Mouse (Mus musculus): ENCODE measurements around the gene Fryl. TPM values are rescaled to one million over a fixed set of nuclear protein-coding genes. Genes with fewer than 3 reads are reported as not detected.

Gene Fryl
- polyA plus RNA-seq, 1 experiment from 2014 or later: 36.8 TPM

GRCm38 (mm10) chr5:73249341-73249740 lies 7.1 kb downstream of the Fryl start:
- no peak overlapping the region for H3K27ac ChIP-seq (ENCODE audit: low read depth)
- no peaks in the 10 kb centered on the region for H3K9me3 ChIP-seq (ENCODE audit: control insufficient read depth, low read length)
- no peak overlapping the region for H3K4me2 ChIP-seq (ENCODE audit: low read length)
- H3K4me1 ChIP-seq (replicated peaks; ENCODE audit: control insufficient read depth, insufficient read depth, low read length): peaks cover 6% of the 10 kb centered on the region; the same call in 1 of the 2 replicates
- ATAC-seq (replicated peaks; ENCODE audit: low FRiP score, low TSS enrichment, low read depth) (no peak), DNase-seq (ENCODE audit: low spot score) (no peak)
- H3K9ac ChIP-seq (ENCODE audit: low read length): no peak overlapping the region
- H3K4me3 ChIP-seq (ENCODE audit: low read depth, low read length): no peak overlapping the region
- no peaks in the 10 kb centered on the region for H3K36me3 ChIP-seq (ENCODE audit: control insufficient read depth, insufficient read depth, low read length)
- WGBS: 96% methylated on average over 4 of the region's 4 CpGs
- no peaks in the 10 kb centered on the region for H3K27me3 ChIP-seq (replicated peaks; ENCODE audit: control insufficient read depth, insufficient read depth, low read length)

DNA sequence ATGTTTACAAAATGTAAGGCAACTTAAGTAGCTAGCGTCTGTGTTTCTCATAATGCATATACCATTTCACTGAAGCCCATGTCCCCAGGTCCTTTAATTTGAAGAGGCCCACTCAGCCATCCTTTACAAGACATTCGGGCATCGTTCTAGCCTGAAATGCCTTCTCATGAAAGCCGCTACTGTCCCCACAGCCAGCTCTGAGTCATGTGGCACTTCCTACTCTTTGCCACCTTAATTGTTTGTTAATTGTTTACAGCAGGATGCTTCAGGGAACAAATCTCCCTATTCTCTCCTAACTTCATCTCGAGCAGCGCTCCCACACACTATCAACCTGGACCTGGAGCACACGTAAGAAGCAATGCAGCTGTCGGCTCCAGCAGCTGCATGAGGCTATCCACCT lies 8.2 kb downstream of the Fryl start:
- no peak overlapping the region for H3K4me3 ChIP-seq (ENCODE audit: low read depth, low read length)
- H3K9me3 ChIP-seq (ENCODE audit: control insufficient read depth, low read length): no peaks in the 10 kb centered on the region
- WGBS: 68% methylated on average over 8 of the region's 8 CpGs
- no peaks in the 10 kb centered on the region for H3K4me1 ChIP-seq (replicated peaks; ENCODE audit: control insufficient read depth, insufficient read depth, low read length)
- no peaks in the 10 kb centered on the region for H3K36me3 ChIP-seq (ENCODE audit: control insufficient read depth, insufficient read depth, low read length)
- DNase-seq (ENCODE audit: low spot score): no peak
- H3K4me2 ChIP-seq (ENCODE audit: low read length): no peak overlapping the region
- H3K27me3 ChIP-seq (replicated peaks; ENCODE audit: control insufficient read depth, insufficient read depth, low read length): no peaks in the 10 kb centered on the region
- ATAC-seq (replicated peaks; ENCODE audit: low FRiP score, low TSS enrichment, low read depth): no peak
- H3K9ac ChIP-seq (ENCODE audit: low read length): no peak overlapping the region
- no peak overlapping the region for H3K27ac ChIP-seq (ENCODE audit: low read depth)

- Histone ChIP-seq H3K4me2 (ENCODE audit: low read length) (no peak overlapping the region), H3K9me3 (ENCODE audit: control insufficient read depth, low read length) (no peaks in the 10 kb centered on the region), H3K4me1 (replicated peaks; ENCODE audit: control insufficient read depth, insufficient read depth, low read length) (no peaks in the 10 kb centered on the region), H3K9ac (ENCODE audit: low read length) (no peak overlapping the region), H3K4me3 (ENCODE audit: low read depth, low read length) (no peak overlapping the region), H3K27ac (ENCODE audit: low read depth) (no peak overlapping the region), H3K27me3 (replicated peaks; ENCODE audit: control insufficient read depth, insufficient read depth, low read length) (no peaks in the 10 kb centered on the region), H3K36me3 (ENCODE audit: control insufficient read depth, insufficient read depth, low read length) (no peaks in the 10 kb centered on the region)
- 73% methylated on average over 6 of the region's 6 CpGs for WGBS
- ATAC-seq (replicated peaks; ENCODE audit: low FRiP score, low TSS enrichment, low read depth) (no peak), DNase-seq (ENCODE audit: low spot score) (no peak)
Measured at GRCm38 (mm10) chr5:73246414-73246813, 10.0 kb downstream of the Fryl start.

DNA sequence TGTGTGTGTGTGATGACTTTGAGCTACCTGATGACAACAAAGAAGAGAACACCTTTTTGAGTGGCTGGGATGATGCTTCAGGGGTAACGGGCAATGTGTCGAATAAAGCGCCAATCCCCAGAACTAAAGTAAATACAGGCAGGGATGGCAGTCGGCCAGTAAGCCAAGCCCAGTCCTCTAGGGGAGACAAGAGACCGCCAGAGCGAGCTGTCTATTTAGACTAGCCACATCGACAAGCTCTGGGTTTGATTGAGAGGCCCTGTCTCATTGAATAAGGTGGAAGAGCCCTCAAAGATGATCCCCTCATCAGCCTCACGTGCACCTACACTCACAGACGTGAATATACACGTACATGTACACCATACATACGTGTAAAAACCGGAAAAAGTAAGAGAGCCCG lies 12.0 kb downstream of the Fryl start:
- no peak overlapping the region; the same call in 1 of the 2 replicates for H3K4me2 ChIP-seq (ENCODE audit: low read length)

DNA sequence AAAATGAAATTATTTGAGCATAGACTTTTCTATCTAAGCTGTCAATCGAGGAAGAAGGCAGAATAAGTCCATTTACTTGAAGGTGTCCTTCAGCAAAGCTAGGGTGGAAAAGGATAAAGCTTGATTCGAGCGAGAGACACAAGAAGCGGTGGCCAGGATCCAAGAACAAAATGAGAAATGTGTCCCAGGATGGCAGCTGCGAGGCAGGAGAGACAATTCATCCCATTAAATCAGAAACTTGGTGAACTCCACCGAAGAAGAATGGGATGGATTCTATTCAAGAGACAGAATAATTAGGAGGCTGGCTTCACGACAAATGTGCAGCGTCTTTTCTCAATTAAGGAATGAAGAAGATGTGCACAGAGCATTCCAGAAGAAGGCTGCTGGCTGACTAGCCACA lies 14.5 kb downstream of the Fryl start:
- Histone ChIP-seq H3K27ac (ENCODE audit: low read depth) (no peak overlapping the region), H3K9me3 (ENCODE audit: control insufficient read depth, low read length) (no peaks in the 10 kb centered on the region), H3K9ac (ENCODE audit: low read length) (no peak overlapping the region), H3K4me3 (ENCODE audit: low read depth, low read length) (no peak overlapping the region), H3K4me1 (replicated peaks; ENCODE audit: control insufficient read depth, insufficient read depth, low read length) (peaks cover 2% of the 10 kb centered on the region), H3K4me2 (ENCODE audit: low read length) (no peak overlapping the region), H3K27me3 (replicated peaks; ENCODE audit: control insufficient read depth, insufficient read depth, low read length) (no peaks in the 10 kb centered on the region), H3K36me3 (ENCODE audit: control insufficient read depth, insufficient read depth, low read length) (no peaks in the 10 kb centered on the region)
- no peak for ATAC-seq (replicated peaks; ENCODE audit: low FRiP score, low TSS enrichment, low read depth)
- 77% methylated on average over 8 of the region's 8 CpGs for WGBS
- DNase-seq (ENCODE audit: low spot score): no peak

More for the DNA sequence above, 12.0 kb downstream of the Fryl start:
- no peaks in the 10 kb centered on the region for H3K27me3 ChIP-seq (replicated peaks; ENCODE audit: control insufficient read depth, insufficient read depth, low read length)
- H3K4me1 ChIP-seq (replicated peaks; ENCODE audit: control insufficient read depth, insufficient read depth, low read length): no peaks in the 10 kb centered on the region
- H3K4me3 ChIP-seq (ENCODE audit: low read depth, low read length): no peak overlapping the region
- ATAC-seq (replicated peaks; ENCODE audit: low FRiP score, low TSS enrichment, low read depth) (no peak), DNase-seq (ENCODE audit: low spot score) (no peak)
- 54% methylated on average over 13 of the region's 13 CpGs for WGBS
- H3K27ac ChIP-seq (ENCODE audit: low read depth): no peak overlapping the region
- no peaks in the 10 kb centered on the region for H3K36me3 ChIP-seq (ENCODE audit: control insufficient read depth, insufficient read depth, low read length)
- H3K9ac ChIP-seq (ENCODE audit: low read length): no peak overlapping the region
- no peaks in the 10 kb centered on the region for H3K9me3 ChIP-seq (ENCODE audit: control insufficient read depth, low read length)

- no peak overlapping the region for H3K9ac ChIP-seq (ENCODE audit: low read length)
- DNase-seq (ENCODE audit: low spot score): no peak
- no peak overlapping the region for H3K27ac ChIP-seq (ENCODE audit: low read depth)
- ATAC-seq (replicated peaks; ENCODE audit: low FRiP score, low TSS enrichment, low read depth): no peak
- no peak overlapping the region for H3K4me2 ChIP-seq (ENCODE audit: low read length)
- no peaks in the 10 kb centered on the region for H3K9me3 ChIP-seq (ENCODE audit: control insufficient read depth, low read length)
- no peaks in the 10 kb centered on the region for H3K27me3 ChIP-seq (replicated peaks; ENCODE audit: control insufficient read depth, insufficient read depth, low read length)
- 68% methylated on average over 10 of the region's 10 CpGs for WGBS
- no peak overlapping the region for H3K4me3 ChIP-seq (ENCODE audit: low read depth, low read length)
- H3K36me3 ChIP-seq (ENCODE audit: control insufficient read depth, insufficient read depth, low read length): no peaks in the 10 kb centered on the region
- H3K4me1 ChIP-seq (replicated peaks; ENCODE audit: control insufficient read depth, insufficient read depth, low read length): peaks cover 6% of the 10 kb centered on the region
Measured at GRCm38 (mm10) chr5:73241332-73241731, 15.1 kb downstream of the Fryl start.

GRCm38 (mm10) chr5:73240391-73240790 lies 16.0 kb downstream of the Fryl start:
- Histone ChIP-seq H3K9me3 (ENCODE audit: control insufficient read depth, low read length) (no peaks in the 10 kb centered on the region), H3K27me3 (replicated peaks; ENCODE audit: control insufficient read depth, insufficient read depth, low read length) (no peaks in the 10 kb centered on the region), H3K27ac (ENCODE audit: low read depth) (no peak overlapping the region), H3K9ac (ENCODE audit: low read length) (no peak overlapping the region), H3K4me3 (ENCODE audit: low read depth, low read length) (no peak overlapping the region), H3K36me3 (ENCODE audit: control insufficient read depth, insufficient read depth, low read length) (no peaks in the 10 kb centered on the region), H3K4me2 (ENCODE audit: low read length) (no peak overlapping the region), H3K4me1 (replicated peaks; ENCODE audit: control insufficient read depth, insufficient read depth, low read length) (peaks cover 6% of the 10 kb centered on the region)
- WGBS: 96% methylated on average over 6 of the region's 6 CpGs
- ATAC-seq (replicated peaks; ENCODE audit: low FRiP score, low TSS enrichment, low read depth) (no peak), DNase-seq (ENCODE audit: low spot score) (no peak)

DNA sequence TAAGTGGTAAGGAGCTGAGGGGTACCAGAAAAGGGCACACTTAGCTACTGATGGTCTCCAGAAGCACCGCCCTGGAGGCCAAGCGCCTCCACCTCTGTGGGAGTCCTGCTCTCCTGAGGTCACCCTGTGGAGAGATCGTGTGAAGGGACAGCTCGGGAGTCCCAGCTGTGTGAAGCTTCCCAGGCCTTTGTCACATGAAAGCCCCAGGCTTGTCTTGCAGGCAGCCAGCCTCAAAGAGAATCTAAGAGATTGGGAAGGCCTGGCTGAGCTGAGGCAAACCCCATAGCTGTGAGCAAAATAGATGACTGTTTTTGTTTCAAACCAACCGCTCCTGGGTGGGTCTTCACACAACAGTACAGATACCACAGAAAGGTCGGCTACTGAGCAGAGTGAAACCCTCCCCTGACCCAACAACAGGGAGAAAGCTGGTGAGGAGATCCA lies 19.5 kb downstream of the Fryl start:
- Histone ChIP-seq H3K27ac (ENCODE audit: low read depth) (no peak overlapping the region), H3K36me3 (ENCODE audit: control insufficient read depth, insufficient read depth, low read length) (no peaks in the 10 kb centered on the region), H3K4me3 (ENCODE audit: low read depth, low read length) (no peak overlapping the region), H3K4me2 (ENCODE audit: low read length) (no peak overlapping the region), H3K27me3 (replicated peaks; ENCODE audit: control insufficient read depth, insufficient read depth, low read length) (no peaks in the 10 kb centered on the region), H3K9me3 (ENCODE audit: control insufficient read depth, low read length) (no peaks in the 10 kb centered on the region), H3K9ac (ENCODE audit: low read length) (no peak overlapping the region), H3K4me1 (replicated peaks; ENCODE audit: control insufficient read depth, insufficient read depth, low read length) (peaks cover 22% of the 10 kb centered on the region)
- ATAC-seq (replicated peaks; ENCODE audit: low FRiP score, low TSS enrichment, low read depth): no peak; the same call in 1 of the 2 replicates
- WGBS: 26% methylated on average over 6 of the region's 6 CpGs
- DNase-seq (ENCODE audit: low spot score): no peak

DNA sequence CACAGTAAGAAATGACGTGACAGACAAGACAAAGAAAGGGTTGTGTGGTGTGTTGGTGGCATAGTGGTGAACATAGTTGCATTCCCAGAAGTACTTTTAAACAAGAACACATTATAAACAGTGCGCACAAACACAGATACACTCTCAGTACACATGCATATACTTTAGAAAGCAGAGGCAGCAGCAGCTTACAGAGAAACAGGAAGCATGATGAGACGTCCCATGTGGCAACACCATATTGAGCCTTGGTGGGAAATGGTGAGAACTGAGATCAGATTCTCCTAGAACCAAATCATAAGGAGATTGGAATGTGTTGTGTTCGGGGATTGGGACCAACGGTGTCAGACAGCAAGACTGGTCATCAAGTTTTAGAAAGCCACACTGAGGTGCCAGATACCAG lies 21.2 kb downstream of the Fryl start:
- H3K36me3 ChIP-seq (ENCODE audit: control insufficient read depth, insufficient read depth, low read length): no peaks in the 10 kb centered on the region
- H3K27ac ChIP-seq (ENCODE audit: low read depth): no peak overlapping the region
- H3K27me3 ChIP-seq (replicated peaks; ENCODE audit: control insufficient read depth, insufficient read depth, low read length): no peaks in the 10 kb centered on the region
- H3K9me3 ChIP-seq (ENCODE audit: control insufficient read depth, low read length): no peaks in the 10 kb centered on the region
- H3K4me2 ChIP-seq (ENCODE audit: low read length): no peak overlapping the region
- ATAC-seq (replicated peaks; ENCODE audit: low FRiP score, low TSS enrichment, low read depth): no peak
- peaks cover 22% of the 10 kb centered on the region for H3K4me1 ChIP-seq (replicated peaks; ENCODE audit: control insufficient read depth, insufficient read depth, low read length)
- H3K4me3 ChIP-seq (ENCODE audit: low read depth, low read length): no peak overlapping the region
- WGBS: 75% methylated on average over 5 of the region's 5 CpGs
- DNase-seq (ENCODE audit: low spot score): no peak
- H3K9ac ChIP-seq (ENCODE audit: low read length): no peak overlapping the region
